Mouse (Mus musculus) megakaryocyte, embryonic 14.5 days (primary cell): ENCODE measurements around the gene Vps53.
"Not testable (repeated sequence)": the region's sequence is repeated elsewhere in the genome, so short reads cannot be mapped to it uniquely, and the experiment has no call there.

Source experiments
- FLI1 ChIP-seq: IDR thresholded peaks from 2 replicates; pipeline ENCODE4 v1.6.1; 2012; ENCODE audit warnings: low read length, inconsistent platforms, mixed read lengths
- GATA1 ChIP-seq: IDR thresholded peaks from 3 replicates; pipeline ENCODE4 v1.6.1; 2012; ENCODE audit warnings: mixed read lengths, low read length, inconsistent platforms, borderline replicate concordance

- TF ChIP-seq GATA1, FLI1: not testable (repeated sequence)
These were observed 175.2 kb downstream of the Vps53 start for GRCm38 (mm10) chr11:76004276-76004675.
